Mouse (Mus musculus) brain, embryonic 14.5 days (tissue): ENCODE measurements around the gene E2f4.

ENCODE experiments used
- CTCF ChIP-seq: fragments of 200-500 bp; IDR thresholded peaks from 2 replicates; pipeline ENCODE4 v1.5.1; 2012; ENCODE audit warnings: inconsistent platforms, mild to moderate bottlenecking, moderate library complexity, borderline replicate concordance; ENCODE audit not compliant: insufficient read depth, insufficient read length; ENCODE audit errors: extremely low read depth
- POLR2A ChIP-seq: fragments of 200-500 bp; IDR thresholded peaks from 2 replicates; pipeline ENCODE4 v1.6.1; 2012; ENCODE audit warnings: mild to moderate bottlenecking, inconsistent platforms, borderline replicate concordance; ENCODE audit not compliant: poor library complexity, insufficient read depth, insufficient read length, severe bottlenecking; ENCODE audit errors: extremely low read depth

DNA sequence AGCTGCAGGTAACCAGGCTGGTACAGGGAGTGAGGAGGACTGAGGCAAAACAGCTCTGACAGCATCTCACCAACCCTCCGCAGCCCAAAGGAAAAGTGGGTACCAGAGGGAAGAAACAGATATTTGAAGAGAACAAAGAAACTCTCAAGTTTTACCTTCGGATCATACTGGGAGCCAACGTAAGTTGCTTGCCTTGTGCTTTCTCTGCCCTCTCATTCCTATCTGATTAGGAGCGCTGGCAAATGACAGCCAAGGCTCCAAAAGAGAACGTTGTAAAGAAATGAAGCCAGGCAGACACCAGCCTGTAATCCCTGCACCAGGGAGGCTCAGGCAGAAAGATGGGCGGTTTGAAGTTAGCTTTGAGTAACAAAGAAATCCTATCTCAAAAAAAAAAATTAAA is 29.5 kb downstream of the E2f4 start:
- no peak for TF ChIP-seq CTCF
- no peak for TF ChIP-seq POLR2A
